Mouse (Mus musculus): ENCODE data around the gene Spred3. TPM values are rescaled to one million over a fixed set of nuclear protein-coding genes. Genes with fewer than 3 reads are reported as not detected.

Gene Spred3
- polyA plus RNA-seq, 1 experiment from 2014 or later, result 5.6 TPM

DNA sequence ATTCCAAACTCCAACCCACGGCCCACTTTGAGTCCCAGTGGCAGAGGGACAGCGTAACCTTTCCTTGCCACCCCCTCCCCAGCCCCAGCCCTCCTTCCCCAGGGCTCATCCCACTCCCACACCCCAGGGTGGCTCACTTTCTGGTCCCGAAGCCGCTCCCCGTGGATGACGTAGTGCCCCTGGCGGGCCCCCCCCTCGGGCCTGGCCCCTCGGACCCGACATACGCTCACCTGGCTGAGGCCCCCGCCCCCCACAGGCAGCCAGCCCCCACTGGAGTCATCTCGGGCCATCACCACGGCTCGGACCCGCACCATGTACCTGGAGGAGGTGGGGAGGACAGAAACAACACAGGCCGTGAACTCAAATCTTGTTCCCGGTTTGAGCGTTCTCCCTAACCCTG is 2.6 kb downstream of the Spred3 start:
- Histone ChIP-seq H3K4me1 (peaks cover 46% of the 10 kb centered on the region), H3K9ac (peak overlapping the region; percentile 43), H3K36me3 (ENCODE audit: poor library complexity, severe bottlenecking) (peaks cover 9% of the 10 kb centered on the region), H3K4me2 (peak overlapping the region; percentile 81), H3K27ac (no peak overlapping the region), H3K27me3 (peaks cover 35% of the 10 kb centered on the region), H3K9me3 (replicated peaks) (no peaks in the 10 kb centered on the region), H3K4me3 (peak overlapping the region; percentile 64)
- no peak for ATAC-seq
- 13% methylated on average over 19 of the region's 19 CpGs for WGBS

- H3K9ac ChIP-seq, result no peak overlapping the region
- WGBS, result 22% methylated on average over 9 of the region's 9 CpGs
- H3K4me3 ChIP-seq, result no peak overlapping the region
- no peaks in the 10 kb centered on the region for H3K9me3 ChIP-seq (replicated peaks)
- H3K27me3 ChIP-seq, result peaks cover 30% of the 10 kb centered on the region
- no peak overlapping the region for H3K4me2 ChIP-seq
- peaks cover 22% of the 10 kb centered on the region for H3K36me3 ChIP-seq (ENCODE audit: poor library complexity, severe bottlenecking)
- no peak for ATAC-seq
- H3K27ac ChIP-seq, result no peak overlapping the region
- peaks cover 7% of the 10 kb centered on the region for H3K4me1 ChIP-seq
Observed at GRCm38 (mm10) chr7:29162750-29163525, 7.3 kb downstream of the Spred3 start.

DNA sequence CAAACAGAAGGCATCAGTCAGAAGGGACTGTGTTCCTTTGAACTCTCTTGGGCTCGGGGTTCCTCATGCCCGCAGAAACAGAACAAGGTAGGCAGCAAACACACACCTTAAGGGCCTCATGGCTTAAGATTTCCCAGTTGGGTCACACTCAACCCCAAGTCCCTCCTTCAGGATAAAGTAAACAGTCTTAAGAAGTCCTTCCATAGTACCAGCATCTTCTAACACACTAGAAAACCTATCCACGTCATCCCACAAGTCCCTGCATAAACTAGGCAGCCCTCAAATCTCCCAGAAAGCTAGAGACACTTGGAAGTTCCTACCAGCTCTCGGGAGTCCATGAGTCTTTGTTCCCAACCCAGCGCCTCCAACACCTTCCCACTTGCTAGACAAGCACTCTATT is 7.9 kb downstream of the Spred3 start:
- ATAC-seq, result no peak
- no peak overlapping the region for H3K4me3 ChIP-seq
- peaks cover 25% of the 10 kb centered on the region for H3K27me3 ChIP-seq
- H3K27ac ChIP-seq, result no peak overlapping the region
- 85% methylated on average over 5 of the region's 5 CpGs for WGBS
- no peak overlapping the region for H3K4me2 ChIP-seq
- 0 out of 2 replicates have a peak, but pooled peaks cover under 1% of the 10 kb centered on the region for H3K4me1 ChIP-seq
- no peak overlapping the region for H3K9ac ChIP-seq
- H3K9me3 ChIP-seq (replicated peaks), result no peaks in the 10 kb centered on the region
- H3K36me3 ChIP-seq (ENCODE audit: poor library complexity, severe bottlenecking), result peaks cover 22% of the 10 kb centered on the region

DNA sequence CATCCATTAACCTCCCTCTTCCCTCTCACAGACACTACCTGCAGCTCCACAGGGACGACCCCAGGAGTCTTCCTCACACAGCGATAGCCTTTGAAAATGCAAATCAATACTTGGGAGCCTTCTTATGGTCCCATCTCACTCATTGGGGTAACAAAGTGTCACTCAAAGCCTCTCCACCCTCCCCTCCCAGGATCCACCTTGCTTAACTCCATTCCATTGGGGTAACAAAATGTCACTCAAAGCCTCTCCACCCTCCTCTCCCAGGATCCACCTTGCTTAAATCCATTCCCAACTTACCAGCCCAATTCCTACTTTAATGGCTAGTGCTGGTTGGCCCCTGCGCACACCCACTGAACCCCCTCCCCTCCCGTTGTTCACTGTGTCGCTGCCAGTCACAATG is 11.9 kb downstream of the Spred3 start:
- peaks cover 25% of the 10 kb centered on the region for H3K27me3 ChIP-seq
- H3K27ac ChIP-seq, result no peak overlapping the region
- no peak overlapping the region for H3K4me2 ChIP-seq
- peaks cover 10% of the 10 kb centered on the region for H3K4me1 ChIP-seq
- H3K9me3 ChIP-seq (replicated peaks), result no peaks in the 10 kb centered on the region
- ATAC-seq, result no peak
- no peak overlapping the region for H3K9ac ChIP-seq
- peaks cover 18% of the 10 kb centered on the region for H3K36me3 ChIP-seq (ENCODE audit: poor library complexity, severe bottlenecking)
- H3K4me3 ChIP-seq, result no peak overlapping the region
- WGBS, result 0% methylated on average over 5 of the region's 5 CpGs

GRCm38 (mm10) chr7:29155838-29156782 is 14.1 kb downstream of the Spred3 start, which contains the start of gene Fam98c:
TSS of gene Fam98c (minus strand) at chr7:29156234.
- ATAC-seq, result peak; percentile 77
- H3K9ac ChIP-seq, result peak within 1 kb of the TSS; percentile 80
- H3K27me3 ChIP-seq, result peaks cover 25% of the 10 kb centered on the region
- H3K9me3 ChIP-seq (replicated peaks), result no peaks in the 10 kb centered on the region
- H3K4me1 ChIP-seq, result peaks cover 10% of the 10 kb centered on the region
- H3K4me2 ChIP-seq, result peak within 1 kb of the TSS; percentile 98
- peaks cover 3% of the 10 kb centered on the region; the same call in 1 of the 2 replicates for H3K36me3 ChIP-seq (ENCODE audit: poor library complexity, severe bottlenecking)
- H3K27ac ChIP-seq, result peak within 1 kb of the TSS; percentile 90
- peak within 1 kb of the TSS; percentile 75 for H3K4me3 ChIP-seq
- WGBS, result 4% methylated on average over 58 of the region's 68 CpGs

GRCm38 (mm10) chr7:29155196-29155837 is 14.9 kb downstream of the Spred3 start:
- no peaks in the 10 kb centered on the region for H3K36me3 ChIP-seq (ENCODE audit: poor library complexity, severe bottlenecking)
- H3K27me3 ChIP-seq, result peaks cover 25% of the 10 kb centered on the region
- H3K4me1 ChIP-seq, result peaks cover 10% of the 10 kb centered on the region
- 8% methylated on average over 37 of the region's 37 CpGs for WGBS
- no peaks in the 10 kb centered on the region for H3K9me3 ChIP-seq (replicated peaks)
- peak overlapping the region; percentile 90 for H3K27ac ChIP-seq
- peak; percentile 93 for ATAC-seq
- H3K4me2 ChIP-seq, result peak overlapping the region; percentile 98
- H3K4me3 ChIP-seq, result peak overlapping the region; percentile 75
- peak overlapping the region; percentile 80 for H3K9ac ChIP-seq

- H3K9ac ChIP-seq, result no peak overlapping the region
- H3K27me3 ChIP-seq, result peaks cover 17% of the 10 kb centered on the region
- H3K9me3 ChIP-seq (replicated peaks), result no peaks in the 10 kb centered on the region
- H3K27ac ChIP-seq, result no peak overlapping the region
- WGBS, result 98% methylated on average over 14 of the region's 14 CpGs
- H3K4me3 ChIP-seq, result no peak overlapping the region
- no peak overlapping the region for H3K4me2 ChIP-seq
- no peak for ATAC-seq
- H3K36me3 ChIP-seq (ENCODE audit: poor library complexity, severe bottlenecking), result no peaks in the 10 kb centered on the region
- peaks cover 10% of the 10 kb centered on the region for H3K4me1 ChIP-seq
Observed at GRCm38 (mm10) chr7:29154018-29154720, 16.0 kb downstream of the Spred3 start.

- WGBS, result 72% methylated on average over 10 of the region's 10 CpGs
- Histone ChIP-seq H3K36me3 (ENCODE audit: poor library complexity, severe bottlenecking) (no peaks in the 10 kb centered on the region), H3K4me1 (peaks cover 9% of the 10 kb centered on the region), H3K4me2 (no peak overlapping the region), H3K4me3 (no peak overlapping the region), H3K9me3 (replicated peaks) (no peaks in the 10 kb centered on the region), H3K27ac (no peak overlapping the region), H3K27me3 (0 out of 2 replicates have a peak, but pooled peaks cover 2% of the 10 kb centered on the region), H3K9ac (no peak overlapping the region)
- no peak for ATAC-seq
Observed at GRCm38 (mm10) chr7:29151486-29151885, 18.7 kb downstream of the Spred3 start.

- whole genome bisulfite sequencing, result 90% methylated on average over 15 of the region's 15 CpGs
- Histone ChIP-seq H3K4me1 (no peaks in the 10 kb centered on the region), H3K36me3 (ENCODE audit: poor library complexity, severe bottlenecking) (no peaks in the 10 kb centered on the region), H3K9ac (no peak overlapping the region), H3K27ac (no peak overlapping the region), H3K9me3 (replicated peaks) (no peaks in the 10 kb centered on the region), H3K4me2 (no peak overlapping the region), H3K4me3 (no peak overlapping the region), H3K27me3 (no peaks in the 10 kb centered on the region)
- ATAC-seq, result no peak
Observed at GRCm38 (mm10) chr7:29148771-29149170, 21.4 kb downstream of the Spred3 start.

- no peak for ATAC-seq
- WGBS, result 87% methylated on average over 7 of the region's 7 CpGs
Observed at GRCm38 (mm10) chr7:29146625-29147367, 23.4 kb downstream of the Spred3 start.

GRCm38 (mm10) chr7:29144006-29144405 is 26.2 kb downstream of the Spred3 start:
- 97% methylated on average over 4 of the region's 4 CpGs for WGBS
- H3K9ac ChIP-seq, result no peak overlapping the region
- no peak for ATAC-seq
- no peaks in the 10 kb centered on the region for H3K9me3 ChIP-seq (replicated peaks)
- no peaks in the 10 kb centered on the region for H3K4me1 ChIP-seq
- H3K36me3 ChIP-seq (ENCODE audit: poor library complexity, severe bottlenecking), result no peaks in the 10 kb centered on the region
- no peak overlapping the region for H3K4me2 ChIP-seq
- no peak overlapping the region for H3K27ac ChIP-seq
- no peaks in the 10 kb centered on the region for H3K27me3 ChIP-seq
- no peak overlapping the region for H3K4me3 ChIP-seq

More at GRCm38 (mm10) chr7:29146625-29147367, 23.4 kb downstream of the Spred3 start:
- no peak overlapping the region for H3K27ac ChIP-seq
- H3K36me3 ChIP-seq (ENCODE audit: poor library complexity, severe bottlenecking), result no peaks in the 10 kb centered on the region
- no peak overlapping the region for H3K4me3 ChIP-seq
- no peaks in the 10 kb centered on the region for H3K4me1 ChIP-seq
- H3K9ac ChIP-seq, result no peak overlapping the region
- no peaks in the 10 kb centered on the region for H3K27me3 ChIP-seq
- H3K4me2 ChIP-seq, result no peak overlapping the region
- no peaks in the 10 kb centered on the region for H3K9me3 ChIP-seq (replicated peaks)

Measured in forebrain, embryonic 13.5 days (tissue).